Mouse (Mus musculus) lung, embryonic 14.5 days (tissue): ENCODE measurements around the gene Gnaq. TPM values are rescaled to one million over a fixed set of nuclear protein-coding genes. Genes with fewer than 3 reads are reported as not detected.

Source experiments
- ATAC-seq: fragments of 200-750 bp; cut with Nextera tagmentation; 2 replicates; pipeline ENCODE4 v1.8.0; 2017; ENCODE audit warnings: mild to moderate bottlenecking, moderate TSS enrichment, moderate library complexity; ENCODE audit not compliant: insufficient read depth
- DNase-seq: peaks from one replicate; pipeline ENCODE4 v3.0.0-alpha.2; 2015
- H3K27ac ChIP-seq: fragments of 300-500 bp; sonication (generic); 2 replicates; pipeline ENCODE4 v1.5.1; 2014; ENCODE audit warnings: low read depth, mild to moderate bottlenecking, moderate library complexity
- H3K27me3 ChIP-seq: fragments of 300-500 bp; sonication (generic); 2 replicates; pipeline ENCODE4 v1.6.1; 2014; ENCODE audit warnings: low read length, control low read depth; ENCODE audit not compliant: insufficient read depth
- H3K36me3 ChIP-seq: fragments of 300-500 bp; sonication (generic); 2 replicates; pipeline ENCODE4 v1.6.1; 2014; ENCODE audit warnings: control low read depth; ENCODE audit not compliant: insufficient read depth
- H3K4me1 ChIP-seq: fragments of 300-500 bp; sonication (generic); 2 replicates; pipeline ENCODE4 v1.6.1; 2014; ENCODE audit warnings: antibody characterized with exemption, control low read depth; ENCODE audit not compliant: insufficient read depth
- H3K4me2 ChIP-seq: fragments of 300-500 bp; sonication (generic); 2 replicates; pipeline ENCODE4 v1.6.1; 2014; ENCODE audit warnings: mild to moderate bottlenecking
- H3K4me3 ChIP-seq: fragments of 300-500 bp; sonication (generic); 2 replicates; pipeline ENCODE4 v1.5.1; 2014; ENCODE audit warnings: low read depth, low read length
- H3K9ac ChIP-seq: fragments of 300-500 bp; sonication (generic); 2 replicates; pipeline ENCODE4 v1.6.1; 2014
- H3K9me3 ChIP-seq: fragments of 300-500 bp; sonication (generic); 2 replicates; pipeline ENCODE4 v1.6.1; 2016; ENCODE audit warnings: low read depth, low read length, control low read depth
- CTCF ChIP-seq: IDR thresholded peaks from 2 replicates; pipeline ENCODE4 v1.5.1; 2016; ENCODE audit warnings: antibody characterized with exemption, low read depth
- WGBS: fragments of 180-500 bp; shearing (Covaris S2); extraction: QIAGEN DNeasy Blood & Tissue Kit; methylation state at CpG from one replicate; pipeline ENCODE4 v1.1.7; 2014; 5-methylcytosine and 5-hydroxymethylcytosine counted together
- polyA plus RNA-seq: library from polyadenylated mRNA; unstranded; fragments of >200 nt; fragmentation: Nextera tagmentation; extraction: Ambion mirVana; gene quantifications from 2 replicates; pipeline ENCODE4 v1.2.1, GENCODE M21; 2014

The Gnaq gene
- polyA plus RNA-seq, 1 experiment from 2014 or later = 15.9 TPM

DNA sequence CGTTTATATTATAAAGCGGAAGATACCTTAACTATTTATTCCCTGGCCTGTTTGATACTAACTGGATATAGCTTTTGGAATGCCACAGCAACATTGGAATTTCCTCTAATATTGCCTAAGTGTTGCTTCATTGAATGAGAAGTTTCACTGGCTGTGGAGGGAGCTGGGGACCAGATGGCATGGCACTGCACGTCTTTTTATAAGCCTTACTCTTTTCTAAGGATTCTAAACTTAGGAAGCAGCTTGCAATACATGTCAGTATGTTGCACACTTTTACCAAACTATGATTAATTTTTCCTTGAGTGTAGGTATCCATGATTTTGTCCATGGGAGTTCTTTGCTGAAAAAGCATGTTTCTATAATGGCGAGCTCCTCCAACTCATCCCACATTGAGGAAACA lies 87.3 kb downstream of the Gnaq start:
- H3K4me3 ChIP-seq = no peak overlapping the region
- no peak overlapping the region for H3K4me2 ChIP-seq
- peaks cover 13% of the 10 kb centered on the region; the same call in 1 of the 2 replicates for H3K36me3 ChIP-seq
- DNase-seq = no peak
- no peaks in the 10 kb centered on the region for H3K4me1 ChIP-seq
- no peaks in the 10 kb centered on the region for H3K27me3 ChIP-seq
- no peaks in the 10 kb centered on the region for H3K9me3 ChIP-seq
- no peak overlapping the region for H3K27ac ChIP-seq
- ATAC-seq = no peak
- 73% methylated on average over 4 of the region's 4 CpGs for WGBS
- no peak for TF ChIP-seq CTCF
- no peak overlapping the region for H3K9ac ChIP-seq

DNA sequence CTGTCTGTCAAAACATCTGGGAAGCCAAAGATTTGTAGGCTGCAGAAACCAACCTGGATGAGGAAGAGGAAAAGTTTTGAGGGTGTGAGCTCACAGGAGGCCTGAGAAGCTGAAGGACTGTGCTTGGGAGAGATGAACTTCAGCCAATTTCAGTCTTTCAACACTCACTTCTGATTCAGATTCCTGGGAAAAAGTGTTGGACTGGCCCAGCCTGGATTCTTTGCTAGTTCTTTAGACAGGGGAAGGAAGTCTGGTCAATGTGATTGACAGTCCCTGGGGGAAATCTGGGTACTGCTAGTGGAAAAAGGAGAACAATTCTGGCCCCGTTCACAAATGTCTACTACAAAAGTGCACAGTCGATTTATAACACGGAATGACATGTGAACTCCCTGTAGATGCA lies 89.9 kb downstream of the Gnaq start:
- no peak for ATAC-seq
- H3K27ac ChIP-seq = no peak overlapping the region
- no peak for TF ChIP-seq CTCF

DNA sequence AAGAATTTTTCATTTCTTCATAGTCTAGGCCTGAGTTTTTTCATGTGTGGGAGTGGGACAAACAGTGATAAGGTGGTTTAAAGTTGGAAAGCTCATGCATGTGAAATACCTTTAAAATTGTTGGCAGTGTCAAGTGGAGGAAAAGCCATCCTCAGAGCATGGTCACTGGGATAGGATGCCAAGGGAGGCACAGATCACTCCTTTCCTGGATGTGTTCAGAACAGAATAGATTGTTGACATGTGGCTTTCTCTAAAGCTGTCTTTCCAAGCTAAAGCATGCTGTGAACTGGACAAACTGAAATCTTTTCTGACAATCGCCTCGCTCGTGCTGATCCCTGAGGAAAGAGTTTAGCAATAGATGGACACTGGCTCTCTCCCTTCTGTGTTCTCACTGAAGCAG lies 90.5 kb downstream of the Gnaq start:
- no peaks in the 10 kb centered on the region for H3K4me1 ChIP-seq
- H3K27ac ChIP-seq = no peak overlapping the region
- H3K4me3 ChIP-seq = no peak overlapping the region
- peaks cover 17% of the 10 kb centered on the region; the same call in 1 of the 2 replicates for H3K36me3 ChIP-seq
- 91% methylated on average over 3 of the region's 3 CpGs for WGBS
- ATAC-seq (no peak), DNase-seq (no peak)
- H3K27me3 ChIP-seq = no peaks in the 10 kb centered on the region
- H3K9me3 ChIP-seq = no peaks in the 10 kb centered on the region
- H3K4me2 ChIP-seq = no peak overlapping the region
- H3K9ac ChIP-seq = no peak overlapping the region
- no peak for TF ChIP-seq CTCF

More for the DNA sequence above, 89.9 kb downstream of the Gnaq start:
- peaks cover 17% of the 10 kb centered on the region; the same call in 1 of the 2 replicates for H3K36me3 ChIP-seq
- H3K27me3 ChIP-seq = no peaks in the 10 kb centered on the region
- no peaks in the 10 kb centered on the region for H3K9me3 ChIP-seq
- DNase-seq = peak; percentile 25
- 74% methylated on average over 3 of the region's 3 CpGs for WGBS
- no peak overlapping the region for H3K9ac ChIP-seq
- no peaks in the 10 kb centered on the region for H3K4me1 ChIP-seq
- no peak overlapping the region for H3K4me3 ChIP-seq
- no peak overlapping the region for H3K4me2 ChIP-seq

DNA sequence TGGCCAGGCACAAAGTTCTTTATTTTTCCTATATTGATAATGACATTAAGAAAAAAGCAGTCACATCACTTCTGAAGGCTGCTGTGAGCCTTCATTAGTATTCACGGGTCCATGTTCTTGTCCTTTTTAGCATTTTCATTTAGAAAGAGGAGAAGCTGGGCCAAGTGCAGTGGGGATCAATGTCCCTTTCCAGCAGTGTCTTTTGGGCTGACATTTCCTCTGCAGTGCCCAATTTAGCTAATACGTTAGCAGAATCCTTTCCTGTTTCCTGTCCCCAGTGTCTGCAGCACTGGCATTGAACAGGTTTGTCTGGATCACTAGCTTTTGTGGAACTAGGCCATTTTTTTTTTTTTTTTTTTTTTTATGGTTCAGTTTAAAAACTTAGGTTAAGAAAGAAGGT lies 92.2 kb downstream of the Gnaq start:
- Histone ChIP-seq H3K27ac (no peak overlapping the region), H3K9ac (no peak overlapping the region), H3K4me3 (no peak overlapping the region), H3K27me3 (no peaks in the 10 kb centered on the region), H3K4me1 (no peaks in the 10 kb centered on the region), H3K9me3 (no peaks in the 10 kb centered on the region), H3K36me3 (peaks cover 12% of the 10 kb centered on the region; the same call in 1 of the 2 replicates), H3K4me2 (no peak overlapping the region)
- 64% methylated on average over 2 of the region's 2 CpGs for WGBS
- no peak for TF ChIP-seq CTCF
- no peak for ATAC-seq
- no peak for DNase-seq

DNA sequence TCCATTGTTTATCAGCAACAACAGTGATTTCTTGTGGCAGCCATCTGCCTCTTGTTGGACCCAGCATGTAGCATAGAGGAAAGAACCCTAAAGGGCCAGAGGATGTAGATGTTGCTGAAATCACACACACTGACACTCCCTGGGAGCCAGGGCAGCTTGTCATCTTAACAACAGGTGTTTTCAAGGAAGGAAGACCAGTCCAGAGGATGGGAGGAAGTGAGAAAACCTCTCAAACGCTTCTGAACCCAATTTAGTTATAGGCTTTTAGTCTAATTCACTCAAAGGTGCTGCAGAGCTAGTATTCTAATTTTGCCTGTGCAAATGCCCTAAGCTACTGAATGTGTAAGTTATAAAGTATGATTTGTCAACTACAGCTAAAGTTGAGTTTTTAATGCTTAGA lies 99.0 kb downstream of the Gnaq start:
- no peak for DNase-seq
- H3K9ac ChIP-seq = no peak overlapping the region
- no peaks in the 10 kb centered on the region for H3K27me3 ChIP-seq
- H3K4me3 ChIP-seq = no peak overlapping the region
- H3K4me1 ChIP-seq = no peaks in the 10 kb centered on the region
- H3K36me3 ChIP-seq = no peaks in the 10 kb centered on the region
- ATAC-seq = no peak
- no peaks in the 10 kb centered on the region for H3K9me3 ChIP-seq
- H3K4me2 ChIP-seq = no peak overlapping the region
- no peak overlapping the region for H3K27ac ChIP-seq
- 82% methylated on average over 1 of the region's 1 CpGs for WGBS
- no peak for TF ChIP-seq CTCF

DNA sequence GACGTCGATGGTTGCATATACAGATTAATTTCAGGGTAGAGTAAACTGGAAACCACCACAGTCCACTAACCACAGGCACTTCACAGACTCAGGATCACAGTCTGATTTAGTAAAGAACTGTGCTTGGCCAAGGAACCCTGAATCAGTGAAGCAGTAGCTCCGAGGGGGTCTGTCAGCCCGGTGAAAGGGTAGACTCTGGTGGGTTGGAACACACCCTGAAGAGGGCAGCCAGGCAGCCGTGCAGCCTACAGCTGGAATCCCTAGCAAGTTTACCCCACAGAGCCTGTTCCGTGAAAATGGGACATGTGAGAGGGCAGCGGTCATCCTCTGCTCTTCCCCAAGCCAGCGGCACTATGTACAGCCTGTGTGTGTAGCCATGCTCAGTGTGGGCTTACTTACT lies 103.0 kb downstream of the Gnaq start:
- H3K9me3 ChIP-seq = no peaks in the 10 kb centered on the region
- DNase-seq = no peak
- peaks cover 13% of the 10 kb centered on the region; the same call in 1 of the 2 replicates for H3K4me1 ChIP-seq
- H3K4me3 ChIP-seq = no peak overlapping the region
- 87% methylated on average over 8 of the region's 8 CpGs for WGBS
- no peak overlapping the region for H3K9ac ChIP-seq
- H3K36me3 ChIP-seq = no peaks in the 10 kb centered on the region
- no peak overlapping the region for H3K27ac ChIP-seq
- no peak overlapping the region for H3K4me2 ChIP-seq
- TF ChIP-seq CTCF = no peak
- ATAC-seq = no peak
- H3K27me3 ChIP-seq = no peaks in the 10 kb centered on the region

DNA sequence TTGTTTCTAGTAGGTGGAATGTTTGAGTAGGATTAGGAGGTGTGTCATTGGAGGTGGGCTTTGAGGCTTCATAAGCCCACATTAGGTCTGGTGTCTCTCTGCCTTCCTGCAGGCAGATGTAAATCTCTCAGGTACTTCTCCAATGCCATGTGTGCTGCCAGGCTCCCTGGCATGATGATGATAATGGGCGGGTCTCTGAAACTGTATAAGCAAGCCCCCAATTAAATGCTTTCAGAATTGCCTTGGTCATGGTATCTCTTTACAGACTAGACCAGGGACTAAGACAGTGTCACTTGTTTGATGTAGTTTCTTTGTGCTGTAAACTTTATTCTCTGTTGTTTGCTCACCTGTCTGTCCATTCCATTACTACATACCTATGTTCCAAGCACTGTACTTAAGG lies 104.4 kb downstream of the Gnaq start:
- Histone ChIP-seq H3K4me1 (peaks cover 19% of the 10 kb centered on the region; the same call in 1 of the 2 replicates), H3K27ac (no peak overlapping the region), H3K36me3 (no peaks in the 10 kb centered on the region), H3K4me3 (no peak overlapping the region), H3K4me2 (no peak overlapping the region), H3K27me3 (no peaks in the 10 kb centered on the region), H3K9me3 (no peaks in the 10 kb centered on the region), H3K9ac (no peak overlapping the region)
- no peak for TF ChIP-seq CTCF
- WGBS = 88% methylated on average over 1 of the region's 1 CpGs
- no peak for ATAC-seq
- no peak for DNase-seq

DNA sequence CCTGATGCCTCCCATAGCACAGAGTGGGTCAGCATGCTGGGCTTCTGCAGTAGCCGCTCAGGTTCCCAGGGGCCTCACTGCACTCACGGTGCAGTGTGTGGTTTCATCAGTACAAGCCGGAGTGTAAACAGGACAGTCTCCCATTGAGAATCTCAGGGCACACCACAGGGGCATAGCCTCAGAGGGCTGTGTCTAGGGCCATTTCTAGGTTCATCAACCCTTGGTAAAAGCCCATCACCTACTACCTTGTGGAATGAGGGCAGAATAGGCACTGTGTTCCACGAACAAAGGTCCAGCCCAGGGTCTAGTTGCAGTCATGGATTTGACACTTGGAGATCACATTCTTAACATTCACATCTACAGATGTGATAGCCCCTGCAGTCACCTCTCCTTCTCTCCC lies 105.4 kb downstream of the Gnaq start:
- 63% methylated on average over 4 of the region's 4 CpGs for WGBS
- H3K27ac ChIP-seq = no peak overlapping the region; the same call in 1 of the 2 replicates
- peaks cover 21% of the 10 kb centered on the region; the same call in 1 of the 2 replicates for H3K4me1 ChIP-seq
- no peaks in the 10 kb centered on the region for H3K36me3 ChIP-seq
- H3K9ac ChIP-seq = no peak overlapping the region
- ATAC-seq (no peak), DNase-seq (no peak)
- no peaks in the 10 kb centered on the region for H3K27me3 ChIP-seq
- H3K4me2 ChIP-seq = no peak overlapping the region
- H3K4me3 ChIP-seq = no peak overlapping the region
- no peaks in the 10 kb centered on the region for H3K9me3 ChIP-seq
- TF ChIP-seq CTCF = no peak
